Mouse (Mus musculus): Measurements from ENCODE around the gene Vps53. TPM values are rescaled to one million over a fixed set of nuclear protein-coding genes. Genes with fewer than 3 reads are reported as not detected.

Vps53 gene
- polyA plus RNA-seq, 1 experiment from 2014 or later: 39.8 TPM

DNA sequence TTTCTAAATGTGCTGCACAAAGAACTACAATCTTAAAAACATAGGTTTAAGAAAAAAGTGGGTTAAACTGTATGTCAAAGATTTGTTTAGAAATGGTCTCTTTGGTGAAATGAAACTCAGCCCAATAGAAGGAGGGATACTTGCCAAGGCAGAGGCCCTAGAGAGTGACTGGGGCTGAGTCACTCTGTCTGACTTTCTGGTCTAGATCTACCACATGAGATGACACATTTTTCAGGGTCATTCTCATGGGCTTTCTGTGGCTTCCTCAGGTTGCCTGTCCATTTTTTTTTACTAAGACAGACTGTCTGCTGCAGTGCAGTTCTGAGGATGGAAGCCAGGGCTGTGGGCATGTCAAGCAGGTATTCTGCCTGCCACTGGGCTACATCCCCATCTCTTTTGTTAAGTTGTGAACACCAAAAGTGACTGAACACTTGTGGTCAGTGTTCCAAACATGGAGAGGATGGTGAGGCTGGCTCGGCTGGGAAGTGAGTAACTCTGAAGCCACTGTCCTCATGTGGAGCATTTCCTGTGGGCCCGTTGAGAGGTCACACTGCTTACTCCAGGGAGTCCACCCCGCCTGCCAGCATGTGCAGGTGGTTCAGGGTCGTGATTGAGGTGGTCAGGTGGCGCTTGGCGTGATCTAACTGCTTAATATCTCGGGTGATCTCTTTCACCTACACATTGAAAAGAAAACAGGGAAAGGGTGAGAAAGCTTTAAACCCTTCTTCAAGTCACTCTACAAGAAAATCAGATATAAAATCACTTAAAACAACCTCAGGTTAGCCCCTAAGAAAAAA is 43.6 kb downstream of the Vps53 start:
- H3K27ac ChIP-seq (replicated peaks): no peak overlapping the region
- no peaks in the 10 kb centered on the region for H3K9me3 ChIP-seq
- no peak overlapping the region for H3K4me3 ChIP-seq
- WGBS: 85% methylated on average over 7 of the region's 7 CpGs
- H3K27me3 ChIP-seq (replicated peaks; ENCODE audit: low read depth, poor library complexity, severe bottlenecking): no peaks in the 10 kb centered on the region
- H3K4me1 ChIP-seq: no peaks in the 10 kb centered on the region
- DNase-seq (ENCODE audit: low spot score): no peak
- peaks cover 55% of the 10 kb centered on the region for H3K36me3 ChIP-seq (replicated peaks)

DNA sequence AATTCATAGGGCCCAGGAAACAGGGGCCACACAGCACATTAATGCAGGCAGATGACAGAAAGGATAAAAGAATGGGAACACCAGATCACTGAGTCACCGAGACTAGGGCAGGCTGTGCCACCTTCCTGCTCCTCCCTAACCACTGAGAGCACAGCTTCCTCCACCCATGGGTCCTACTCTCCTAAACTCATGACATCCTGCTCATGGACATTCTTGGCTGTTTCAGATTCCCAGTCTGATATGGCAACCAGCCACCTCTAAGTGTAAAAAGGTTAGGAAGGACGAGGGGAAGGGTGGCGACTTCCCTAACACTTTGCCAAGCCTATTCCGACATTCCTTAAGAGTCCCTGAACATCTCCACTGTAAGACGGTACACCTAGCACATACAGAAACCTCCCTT is 48.6 kb downstream of the Vps53 start:
- Histone ChIP-seq H3K36me3 (replicated peaks) (peaks cover 41% of the 10 kb centered on the region), H3K4me3 (no peak overlapping the region), H3K9me3 (no peaks in the 10 kb centered on the region), H3K27me3 (replicated peaks; ENCODE audit: low read depth, poor library complexity, severe bottlenecking) (no peaks in the 10 kb centered on the region), H3K4me1 (peaks cover 4% of the 10 kb centered on the region), H3K27ac (replicated peaks) (no peak overlapping the region)
- WGBS: 88% methylated on average over 5 of the region's 5 CpGs
- DNase-seq (ENCODE audit: low spot score): no peak

DNA sequence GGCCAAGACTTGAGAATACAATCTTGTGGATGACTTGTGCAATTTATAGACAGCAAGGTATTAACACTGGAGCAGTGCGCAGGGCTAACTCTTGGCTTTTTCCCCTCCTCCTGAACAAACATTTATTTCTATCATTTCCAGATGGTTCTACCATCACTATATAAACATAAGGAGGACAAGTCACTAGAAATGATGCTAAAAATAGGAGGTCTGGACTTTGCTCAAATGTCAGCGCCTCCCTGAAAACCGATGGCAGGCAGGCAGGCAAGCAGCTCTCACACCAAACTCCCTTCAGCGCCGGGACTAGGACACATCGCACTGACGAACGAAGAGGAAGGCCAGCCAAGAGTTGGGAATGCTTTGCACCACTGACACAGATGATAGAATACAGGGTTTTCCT is 54.1 kb downstream of the Vps53 start:
- Histone ChIP-seq H3K4me3 (no peak overlapping the region), H3K36me3 (replicated peaks) (peaks cover 21% of the 10 kb centered on the region), H3K9me3 (no peaks in the 10 kb centered on the region), H3K27me3 (replicated peaks; ENCODE audit: low read depth, poor library complexity, severe bottlenecking) (no peaks in the 10 kb centered on the region), H3K4me1 (peaks cover 20% of the 10 kb centered on the region), H3K27ac (replicated peaks) (no peak overlapping the region)
- peak; percentile 34 for DNase-seq (ENCODE audit: low spot score)
- 44% methylated on average over 8 of the region's 8 CpGs for WGBS

DNA sequence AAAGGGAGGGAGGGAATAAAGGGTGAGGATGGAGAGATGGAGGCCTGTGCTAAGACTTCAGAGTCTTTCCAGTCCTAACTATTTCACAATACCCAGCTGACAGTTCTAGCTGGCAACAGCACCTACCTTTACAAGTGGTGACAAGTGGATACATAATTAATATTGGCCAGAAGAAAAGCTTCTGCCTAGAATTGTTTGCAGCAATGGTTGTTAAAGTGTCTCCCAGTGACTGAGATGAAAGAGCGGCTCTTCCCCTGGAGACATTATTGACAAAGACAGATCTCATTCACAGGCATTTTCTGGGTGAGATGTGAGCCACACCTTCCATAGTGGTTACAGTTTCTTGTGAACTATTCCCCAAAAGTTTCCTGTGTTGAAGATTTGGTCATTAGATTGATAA is 55.9 kb downstream of the Vps53 start:
- Histone ChIP-seq H3K4me3 (no peak overlapping the region), H3K4me1 (peaks cover 27% of the 10 kb centered on the region), H3K27me3 (replicated peaks; ENCODE audit: low read depth, poor library complexity, severe bottlenecking) (no peaks in the 10 kb centered on the region), H3K36me3 (replicated peaks) (peaks cover 18% of the 10 kb centered on the region), H3K27ac (replicated peaks) (no peak overlapping the region), H3K9me3 (no peaks in the 10 kb centered on the region)
- DNase-seq (ENCODE audit: low spot score): no peak
- WGBS: 96% methylated on average over 1 of the region's 1 CpGs

DNA sequence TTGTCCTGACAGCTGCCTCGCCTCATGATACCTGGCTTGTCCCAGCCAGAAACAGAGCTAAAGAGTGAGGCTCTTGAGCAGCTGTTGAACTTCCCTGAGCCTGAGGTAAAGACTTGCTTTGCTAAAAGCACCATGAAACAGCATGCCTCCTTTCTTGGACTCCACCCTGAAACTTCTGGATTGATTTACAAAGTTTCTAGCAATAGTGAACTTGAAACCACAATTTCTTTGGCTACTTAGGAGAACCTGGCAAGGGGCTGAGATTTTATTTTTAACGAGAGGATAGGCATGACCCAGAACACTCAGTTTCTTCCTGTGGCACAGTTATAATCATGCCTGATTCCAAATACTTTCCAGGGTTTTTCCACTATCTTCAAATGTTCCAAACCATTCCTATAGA is 56.9 kb downstream of the Vps53 start:
- Histone ChIP-seq H3K4me1 (peaks cover 31% of the 10 kb centered on the region), H3K27me3 (replicated peaks; ENCODE audit: low read depth, poor library complexity, severe bottlenecking) (no peaks in the 10 kb centered on the region), H3K27ac (replicated peaks) (no peak overlapping the region), H3K4me3 (no peak overlapping the region), H3K36me3 (replicated peaks) (peaks cover 25% of the 10 kb centered on the region), H3K9me3 (no peaks in the 10 kb centered on the region)
- DNase-seq (ENCODE audit: low spot score): no peak
- 87% methylated on average over 2 of the region's 2 CpGs for WGBS

DNA sequence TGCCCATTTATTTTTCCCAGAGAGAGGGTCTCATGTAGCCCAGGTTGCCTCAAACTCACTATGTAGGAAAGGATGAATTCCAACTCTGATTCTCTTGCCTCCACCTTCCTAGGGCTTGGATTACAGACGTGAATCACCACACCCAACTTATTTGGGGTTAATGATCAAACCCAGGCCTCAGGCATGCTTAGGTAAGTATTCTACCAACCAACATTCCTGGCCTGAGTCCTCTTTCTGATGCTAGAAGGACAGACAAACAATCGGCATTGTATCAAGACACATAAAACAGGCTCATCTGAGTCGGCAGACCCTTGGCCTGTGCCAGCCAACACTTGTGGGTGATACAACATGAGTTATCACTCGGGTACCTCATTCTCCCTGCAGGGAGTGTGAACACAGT is 58.4 kb downstream of the Vps53 start:
- 86% methylated on average over 4 of the region's 4 CpGs for WGBS
- H3K4me1 ChIP-seq: peaks cover 30% of the 10 kb centered on the region
- no peak overlapping the region for H3K4me3 ChIP-seq
- H3K27me3 ChIP-seq (replicated peaks; ENCODE audit: low read depth, poor library complexity, severe bottlenecking): no peaks in the 10 kb centered on the region
- DNase-seq (ENCODE audit: low spot score): no peak
- H3K27ac ChIP-seq (replicated peaks): no peak overlapping the region
- no peaks in the 10 kb centered on the region for H3K9me3 ChIP-seq
- H3K36me3 ChIP-seq (replicated peaks): peaks cover 36% of the 10 kb centered on the region

DNA sequence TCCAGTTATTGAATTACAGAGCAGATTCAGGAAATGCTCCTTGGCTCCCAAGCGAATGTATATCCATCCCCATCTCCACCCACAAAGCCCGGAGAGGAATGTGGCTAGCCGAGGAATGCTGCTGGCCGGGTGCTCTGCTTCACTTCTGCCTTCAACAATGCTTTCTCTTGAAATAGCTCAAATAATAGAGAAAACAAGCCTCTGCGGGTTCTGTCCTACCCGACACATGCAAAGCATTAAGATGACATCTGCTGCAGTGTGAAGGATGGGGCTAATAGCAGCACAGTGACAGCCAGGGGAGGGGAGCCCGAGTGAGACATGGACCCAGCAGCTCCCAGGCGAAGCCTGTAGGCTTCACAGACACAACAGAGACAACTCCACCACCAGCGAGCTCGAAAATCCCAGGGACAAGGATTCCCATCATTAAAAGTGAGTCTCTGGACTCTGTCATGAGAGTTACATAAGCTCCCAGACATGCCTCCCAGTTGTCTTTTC is 59.0 kb downstream of the Vps53 start:
- DNase-seq (ENCODE audit: low spot score): peak; percentile 42
- no peaks in the 10 kb centered on the region for H3K9me3 ChIP-seq
- H3K4me1 ChIP-seq: peaks cover 24% of the 10 kb centered on the region
- no peak overlapping the region for H3K4me3 ChIP-seq
- no peaks in the 10 kb centered on the region for H3K27me3 ChIP-seq (replicated peaks; ENCODE audit: low read depth, poor library complexity, severe bottlenecking)
- H3K36me3 ChIP-seq (replicated peaks): peaks cover 38% of the 10 kb centered on the region
- WGBS: 48% methylated on average over 10 of the region's 10 CpGs
- 0 out of 2 replicates have a peak overlapping the region, but pooled peaks have one; percentile 36 for H3K27ac ChIP-seq (replicated peaks)

DNA sequence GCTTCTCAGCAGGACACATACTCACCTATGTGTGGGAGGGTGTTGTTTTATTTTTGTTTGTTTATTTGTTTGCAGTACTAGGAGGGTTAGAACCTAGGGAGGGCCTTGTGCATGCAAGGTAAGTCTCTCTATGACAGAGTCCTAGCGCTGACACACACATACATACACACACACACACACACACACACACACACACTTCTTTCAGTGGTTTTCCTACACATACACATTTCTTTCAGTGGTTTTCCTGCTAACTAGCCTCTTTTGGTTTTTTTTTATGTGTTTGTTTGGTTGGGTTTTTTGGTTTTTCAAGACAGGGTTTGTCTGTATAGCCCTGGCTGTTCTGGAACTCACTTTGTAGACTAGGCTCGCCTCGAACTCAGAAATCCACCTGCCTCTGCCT is 69.0 kb downstream of the Vps53 start:
- DNase-seq (ENCODE audit: low spot score): no peak
- Histone ChIP-seq H3K4me3 (no peak overlapping the region), H3K9me3 (no peaks in the 10 kb centered on the region), H3K27me3 (replicated peaks; ENCODE audit: low read depth, poor library complexity, severe bottlenecking) (no peaks in the 10 kb centered on the region), H3K27ac (replicated peaks) (no peak overlapping the region), H3K36me3 (replicated peaks) (peaks cover 34% of the 10 kb centered on the region), H3K4me1 (peaks cover 14% of the 10 kb centered on the region)
- WGBS: 97% methylated on average over 3 of the region's 3 CpGs

DNA sequence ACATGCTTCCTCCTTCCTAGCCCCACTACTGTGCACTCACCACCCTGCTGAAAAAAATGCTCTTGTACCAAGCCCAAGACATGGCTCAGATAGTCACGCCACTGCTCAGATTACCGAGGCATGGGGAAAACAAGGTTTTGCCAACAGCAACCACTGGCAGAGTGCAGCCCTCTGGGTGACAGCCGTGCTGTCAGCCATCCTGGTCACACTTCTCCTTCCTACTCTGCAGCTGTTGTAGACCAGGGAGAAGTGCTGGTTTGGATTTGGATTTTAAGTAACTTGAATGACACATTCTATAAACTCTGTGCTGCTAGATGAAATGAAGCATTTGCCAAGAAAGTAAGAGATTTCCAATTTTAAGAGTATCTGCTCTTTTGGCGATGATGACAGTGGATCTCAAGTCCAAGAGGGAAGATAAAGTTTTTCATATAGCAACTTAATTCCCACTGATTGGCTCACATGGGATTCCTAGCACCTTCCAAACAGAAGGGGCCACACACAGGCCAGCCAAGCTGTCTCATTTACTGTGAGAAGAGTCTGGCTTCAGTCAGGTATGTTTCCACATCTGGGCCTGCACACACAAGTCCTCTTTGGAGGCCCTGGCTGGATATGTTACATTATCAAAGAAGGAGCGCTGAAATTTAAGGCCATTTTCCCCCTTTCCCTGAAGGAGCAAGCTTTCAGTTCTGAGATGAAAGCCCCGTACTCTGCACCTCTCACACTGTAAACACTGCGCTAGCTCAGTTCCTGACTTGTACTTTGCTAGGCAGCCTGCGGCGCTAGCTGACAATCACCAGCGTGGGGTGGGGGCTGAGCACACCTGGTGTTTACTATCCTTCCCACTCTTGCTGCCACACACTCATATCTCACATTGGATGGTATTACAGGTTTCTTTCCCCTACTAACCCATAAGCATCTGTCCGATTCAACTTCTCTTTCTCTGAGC is 72.6 kb downstream of the Vps53 start:
- 0 out of 2 replicates have a peak overlapping the region, but pooled peaks have one; percentile 0 for H3K27ac ChIP-seq (replicated peaks)
- no peak for DNase-seq (ENCODE audit: low spot score)
- WGBS: 86% methylated on average over 11 of the region's 11 CpGs
- peaks cover 14% of the 10 kb centered on the region for H3K4me1 ChIP-seq
- no peak overlapping the region for H3K4me3 ChIP-seq
- H3K36me3 ChIP-seq (replicated peaks): peaks cover 11% of the 10 kb centered on the region
- H3K9me3 ChIP-seq: no peaks in the 10 kb centered on the region
- no peaks in the 10 kb centered on the region for H3K27me3 ChIP-seq (replicated peaks; ENCODE audit: low read depth, poor library complexity, severe bottlenecking)

DNA sequence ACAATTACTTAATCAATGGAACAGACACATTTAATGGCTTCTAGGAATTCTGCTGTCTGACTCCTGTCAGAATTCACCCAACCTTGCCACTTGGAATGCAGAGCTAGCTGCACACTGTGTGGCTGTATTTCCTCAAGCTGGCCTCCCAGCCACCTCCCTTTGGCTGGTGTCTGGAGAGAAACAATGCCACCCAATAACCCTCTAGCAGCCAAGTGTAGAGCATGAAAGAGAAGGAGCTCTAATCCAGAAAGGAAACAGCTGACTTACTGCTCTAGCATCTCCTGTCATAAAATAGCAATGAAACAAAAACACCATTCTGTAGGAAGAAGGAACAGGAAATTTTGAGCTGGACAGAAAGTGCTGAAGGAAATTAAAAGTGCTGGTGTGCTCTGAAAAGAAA is 78.3 kb downstream of the Vps53 start:
- no peaks in the 10 kb centered on the region for H3K9me3 ChIP-seq
- DNase-seq (ENCODE audit: low spot score): no peak
- no peak overlapping the region for H3K27ac ChIP-seq (replicated peaks)
- H3K27me3 ChIP-seq (replicated peaks; ENCODE audit: low read depth, poor library complexity, severe bottlenecking): no peaks in the 10 kb centered on the region
- H3K4me1 ChIP-seq: peaks cover 14% of the 10 kb centered on the region
- H3K36me3 ChIP-seq (replicated peaks): peaks cover 25% of the 10 kb centered on the region
- no peak overlapping the region for H3K4me3 ChIP-seq

DNA sequence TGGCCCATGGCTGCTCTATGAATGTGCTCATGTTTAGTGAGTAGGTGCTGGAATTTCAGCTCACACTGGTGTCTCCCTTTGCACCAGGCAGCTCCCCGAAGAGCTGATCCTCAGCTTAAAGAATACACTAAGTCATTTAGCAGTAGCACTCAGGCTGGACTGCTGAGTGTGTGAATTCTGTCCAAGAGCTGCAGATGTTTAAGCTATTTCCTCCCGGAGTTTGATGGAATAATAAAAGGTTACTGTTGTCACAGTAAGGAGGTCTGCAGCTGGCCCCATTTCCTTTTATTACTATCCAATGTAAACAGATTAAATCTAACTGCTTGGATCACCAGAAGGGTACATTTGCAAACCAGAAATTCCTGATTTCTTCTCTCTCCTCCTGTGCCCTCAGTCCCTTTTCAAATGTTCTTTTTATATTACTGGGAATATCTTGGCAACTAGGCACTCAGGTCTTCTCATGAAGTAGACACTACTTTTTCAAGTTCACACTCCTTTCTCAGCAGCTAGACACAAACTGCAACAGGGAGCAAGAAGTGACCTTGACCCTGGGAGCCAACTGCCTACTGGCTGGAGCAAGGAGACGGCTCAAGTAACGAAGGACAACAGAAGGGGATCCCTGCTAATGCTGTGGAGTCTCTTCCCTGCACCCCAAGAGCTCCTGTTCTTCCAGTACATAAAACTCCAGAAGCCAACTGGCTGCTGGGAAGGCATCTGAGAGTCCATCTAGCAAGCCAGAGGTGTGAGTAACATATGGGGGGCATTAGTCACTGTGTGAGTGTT is 80.1 kb downstream of the Vps53 start:
- 68% methylated on average over 4 of the region's 4 CpGs for WGBS
- H3K27ac ChIP-seq (replicated peaks): no peak overlapping the region
- DNase-seq (ENCODE audit: low spot score): no peak
- H3K9me3 ChIP-seq: no peaks in the 10 kb centered on the region
- peaks cover 25% of the 10 kb centered on the region for H3K36me3 ChIP-seq (replicated peaks)
- peaks cover 12% of the 10 kb centered on the region for H3K4me1 ChIP-seq
- no peak overlapping the region for H3K4me3 ChIP-seq
- H3K27me3 ChIP-seq (replicated peaks; ENCODE audit: low read depth, poor library complexity, severe bottlenecking): no peaks in the 10 kb centered on the region

DNA sequence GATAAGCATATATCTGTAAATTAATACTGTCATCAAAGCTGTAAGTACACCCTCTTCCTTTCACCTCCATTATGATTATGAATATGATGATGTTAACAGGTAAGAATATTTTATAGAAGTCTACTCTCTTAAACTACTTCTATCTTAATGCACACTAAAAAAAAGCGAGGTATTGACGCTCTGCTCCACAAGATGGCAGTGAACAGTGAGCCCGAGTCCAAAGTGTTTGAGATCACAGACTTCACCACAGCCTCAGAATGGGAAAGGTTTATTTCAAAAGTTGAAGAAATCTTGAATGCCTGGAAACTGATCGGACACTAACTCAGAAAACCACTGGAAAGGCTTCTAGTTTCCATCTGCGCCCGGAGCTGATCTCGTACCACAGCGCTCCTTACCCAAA is 85.8 kb downstream of the Vps53 start:
- H3K27ac ChIP-seq (replicated peaks): no peak overlapping the region
- H3K9me3 ChIP-seq: no peaks in the 10 kb centered on the region
- WGBS: 88% methylated on average over 8 of the region's 8 CpGs
- peaks cover 16% of the 10 kb centered on the region; the same call in 1 of the 2 replicates for H3K36me3 ChIP-seq (replicated peaks)
- no peaks in the 10 kb centered on the region for H3K4me1 ChIP-seq
- no peak overlapping the region for H3K4me3 ChIP-seq
- DNase-seq (ENCODE audit: low spot score): no peak
- H3K27me3 ChIP-seq (replicated peaks; ENCODE audit: low read depth, poor library complexity, severe bottlenecking): no peaks in the 10 kb centered on the region
